Mouse (Mus musculus): ENCODE measurements around the gene Ica1. TPM values are rescaled to one million over a fixed set of nuclear protein-coding genes. Genes with fewer than 3 reads are reported as not detected.

The Ica1 gene
- polyA plus RNA-seq, 1 experiment from 2014 or later, result 16.6 TPM

DNA sequence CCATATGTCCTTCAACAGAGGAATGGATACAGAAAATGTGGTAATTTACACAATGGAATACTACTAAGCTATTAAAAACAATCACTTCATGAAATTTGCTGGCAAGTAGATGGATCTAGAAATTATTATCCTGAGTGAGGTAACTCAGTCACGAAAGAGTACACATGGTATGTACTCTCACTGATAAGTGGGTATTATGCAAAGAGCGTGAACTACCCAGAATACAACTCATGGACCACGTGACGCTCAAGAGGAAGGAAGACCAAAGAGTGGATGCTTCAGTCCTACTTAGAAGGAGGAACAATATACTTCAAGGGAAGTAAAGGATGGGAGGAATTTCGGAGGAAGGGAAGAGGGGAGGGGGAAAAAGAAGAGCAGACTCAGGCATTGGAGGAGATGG, 11.6 kb downstream of the Ica1 start:
- 92% methylated on average over 5 of the region's 5 CpGs for WGBS

DNA sequence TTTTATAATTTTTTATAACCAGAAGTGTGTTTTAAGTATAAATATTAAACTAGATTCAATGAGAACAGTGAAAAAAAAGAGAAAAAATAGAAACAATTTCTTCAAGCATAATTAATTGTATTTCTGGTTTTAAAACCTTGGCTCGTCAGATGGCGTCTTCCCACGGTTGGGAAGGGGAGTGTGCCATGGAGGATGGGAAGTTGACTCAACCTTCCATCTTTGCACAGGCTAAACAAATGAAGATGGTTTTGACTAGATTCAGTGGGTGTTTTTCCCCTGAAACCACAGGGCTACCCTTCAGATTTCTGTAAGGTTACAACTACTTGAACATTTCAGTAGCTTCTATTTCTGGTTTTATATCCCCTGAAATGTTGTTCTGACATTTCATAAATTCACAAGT, 12.5 kb downstream of the Ica1 start:
- no peak overlapping the region for H3K4me2 ChIP-seq
- peaks cover 9% of the 10 kb centered on the region for H3K4me1 ChIP-seq
- ATAC-seq (ENCODE audit: insufficient number of reproducible peaks, insufficient read depth, low FRiP score, low TSS enrichment, low read depth), result no peak
- H3K4me3 ChIP-seq, result no peak overlapping the region
- no peaks in the 10 kb centered on the region for H3K36me3 ChIP-seq
- H3K9me3 ChIP-seq, result no peaks in the 10 kb centered on the region
- H3K9ac ChIP-seq, result no peak overlapping the region
- no peak overlapping the region for H3K27ac ChIP-seq
- no peaks in the 10 kb centered on the region for H3K27me3 ChIP-seq
- 87% methylated on average over 3 of the region's 3 CpGs for WGBS

More for the DNA sequence above, 11.6 kb downstream of the Ica1 start:
- Histone ChIP-seq H3K4me2 (no peak overlapping the region), H3K27ac (no peak overlapping the region), H3K9ac (no peak overlapping the region), H3K36me3 (no peaks in the 10 kb centered on the region), H3K4me1 (peaks cover 14% of the 10 kb centered on the region), H3K4me3 (no peak overlapping the region), H3K27me3 (no peaks in the 10 kb centered on the region), H3K9me3 (no peaks in the 10 kb centered on the region)
- no peak for ATAC-seq (ENCODE audit: insufficient number of reproducible peaks, insufficient read depth, low FRiP score, low TSS enrichment, low read depth)

DNA sequence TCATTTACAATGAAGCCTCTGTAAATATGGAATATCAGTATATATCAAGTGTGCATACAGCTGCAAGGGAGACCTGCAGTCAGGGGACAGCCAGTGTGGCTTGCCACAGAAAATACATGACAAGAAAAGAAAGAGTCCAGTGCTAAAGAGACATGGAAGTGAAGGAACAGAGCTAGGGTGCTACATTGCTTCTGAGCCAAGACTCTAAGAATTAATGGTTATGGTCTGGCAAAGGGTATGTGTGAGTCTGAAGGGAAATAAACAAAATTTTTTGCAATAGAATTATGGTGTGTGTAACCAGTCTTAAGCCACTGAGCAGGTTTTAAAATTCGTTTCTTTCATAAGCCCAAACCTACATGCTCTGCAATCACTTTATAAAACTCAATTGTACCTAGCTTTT, 13.2 kb downstream of the Ica1 start:
- Histone ChIP-seq H3K4me1 (peaks cover 4% of the 10 kb centered on the region; the same call in 1 of the 2 replicates), H3K9ac (no peak overlapping the region), H3K36me3 (no peaks in the 10 kb centered on the region), H3K4me2 (no peak overlapping the region), H3K27me3 (no peaks in the 10 kb centered on the region), H3K4me3 (no peak overlapping the region), H3K27ac (no peak overlapping the region), H3K9me3 (no peaks in the 10 kb centered on the region)
- no peak for ATAC-seq (ENCODE audit: insufficient number of reproducible peaks, insufficient read depth, low FRiP score, low TSS enrichment, low read depth)
- 38% methylated on average over 1 of the region's 1 CpGs for WGBS

DNA sequence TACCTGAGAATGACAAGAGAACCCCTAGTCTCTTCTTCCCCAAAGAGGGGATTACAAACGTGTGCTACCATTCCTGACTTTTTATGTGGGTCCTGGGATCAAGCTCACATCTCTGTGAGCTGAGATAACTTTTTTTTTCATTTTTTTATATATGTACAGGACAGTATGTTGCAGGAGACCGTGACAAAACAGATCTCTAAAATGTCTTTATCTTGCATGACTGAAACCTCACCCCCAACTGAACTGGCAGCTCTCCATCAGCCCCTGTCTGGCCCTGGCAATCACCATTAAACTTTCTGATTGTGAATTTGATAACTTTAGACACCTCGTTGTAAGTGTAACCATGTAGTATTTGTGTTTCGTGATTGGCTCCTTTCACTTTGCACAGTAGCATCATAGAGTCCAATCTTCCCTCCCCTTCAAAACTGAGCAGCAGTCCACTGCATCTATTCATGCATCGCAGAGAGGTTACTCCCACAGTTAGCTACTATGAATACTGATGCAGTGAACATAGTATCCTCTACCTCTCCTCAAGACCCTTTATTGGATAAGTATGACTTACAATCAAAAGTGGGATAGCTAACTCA, 17.5 kb downstream of the Ica1 start:
- H3K27me3 ChIP-seq, result no peaks in the 10 kb centered on the region
- no peak overlapping the region for H3K4me3 ChIP-seq
- ATAC-seq (ENCODE audit: insufficient number of reproducible peaks, insufficient read depth, low FRiP score, low TSS enrichment, low read depth), result no peak
- 79% methylated on average over 5 of the region's 5 CpGs for WGBS
- no peaks in the 10 kb centered on the region for H3K9me3 ChIP-seq
- no peak overlapping the region for H3K4me2 ChIP-seq
- no peak overlapping the region for H3K9ac ChIP-seq
- no peak overlapping the region for H3K27ac ChIP-seq
- no peaks in the 10 kb centered on the region for H3K4me1 ChIP-seq
- H3K36me3 ChIP-seq, result no peaks in the 10 kb centered on the region

DNA sequence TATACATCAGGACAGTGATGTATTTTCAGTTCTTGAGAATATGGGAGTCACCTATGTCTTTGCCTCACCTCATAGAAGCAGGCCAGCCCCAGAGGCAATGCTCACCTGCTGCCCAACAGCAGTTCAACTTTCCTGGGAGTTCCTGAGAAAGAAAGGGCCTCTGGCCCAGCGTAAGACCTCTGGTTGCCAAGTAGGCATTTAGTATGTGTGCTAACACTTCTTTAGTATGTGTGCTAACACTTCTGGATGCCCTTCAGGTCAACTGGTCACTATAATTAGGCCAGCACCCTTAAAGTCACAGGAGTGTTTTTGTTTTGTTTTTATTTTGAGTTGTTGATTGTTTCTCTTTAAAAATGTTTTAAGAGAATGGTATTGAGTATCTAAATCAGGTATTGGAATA, 18.4 kb downstream of the Ica1 start:
- Histone ChIP-seq H3K27ac (no peak overlapping the region), H3K4me1 (no peaks in the 10 kb centered on the region), H3K4me2 (no peak overlapping the region), H3K36me3 (no peaks in the 10 kb centered on the region), H3K4me3 (no peak overlapping the region), H3K27me3 (no peaks in the 10 kb centered on the region), H3K9me3 (no peaks in the 10 kb centered on the region), H3K9ac (no peak overlapping the region)
- WGBS, result 88% methylated on average over 1 of the region's 1 CpGs
- no peak for ATAC-seq (ENCODE audit: insufficient number of reproducible peaks, insufficient read depth, low FRiP score, low TSS enrichment, low read depth)

DNA sequence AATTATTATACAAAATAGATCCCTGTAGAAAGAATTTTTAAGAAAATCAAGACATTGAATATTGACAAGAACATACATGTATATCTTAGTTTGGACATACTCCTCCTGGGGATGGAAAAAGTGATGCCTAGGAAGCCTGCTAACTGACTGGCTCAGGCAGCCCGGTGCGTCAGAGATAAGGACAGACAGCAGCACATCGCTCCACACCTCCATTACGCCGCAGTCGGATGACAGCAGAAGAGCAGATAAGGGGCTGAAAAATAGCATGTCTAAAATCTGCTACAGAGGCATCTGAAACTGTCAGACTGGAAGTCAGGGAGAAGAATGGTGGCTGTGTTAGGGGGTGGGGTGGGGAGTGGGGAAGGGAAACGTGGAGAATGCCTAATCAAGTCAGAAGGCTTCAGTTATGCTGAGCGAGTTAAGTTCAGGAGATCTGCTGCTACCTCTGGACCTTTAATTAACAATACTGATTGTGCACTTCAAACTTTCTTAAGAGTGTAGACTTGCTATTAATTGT, 22.5 kb downstream of the Ica1 start:
- no peak for ATAC-seq (ENCODE audit: insufficient number of reproducible peaks, insufficient read depth, low FRiP score, low TSS enrichment, low read depth)
- Histone ChIP-seq H3K4me1 (no peaks in the 10 kb centered on the region), H3K27me3 (no peaks in the 10 kb centered on the region), H3K36me3 (no peaks in the 10 kb centered on the region), H3K4me3 (no peak overlapping the region), H3K4me2 (no peak overlapping the region), H3K27ac (no peak overlapping the region), H3K9ac (no peak overlapping the region), H3K9me3 (no peaks in the 10 kb centered on the region)
- 76% methylated on average over 8 of the region's 8 CpGs for WGBS

DNA sequence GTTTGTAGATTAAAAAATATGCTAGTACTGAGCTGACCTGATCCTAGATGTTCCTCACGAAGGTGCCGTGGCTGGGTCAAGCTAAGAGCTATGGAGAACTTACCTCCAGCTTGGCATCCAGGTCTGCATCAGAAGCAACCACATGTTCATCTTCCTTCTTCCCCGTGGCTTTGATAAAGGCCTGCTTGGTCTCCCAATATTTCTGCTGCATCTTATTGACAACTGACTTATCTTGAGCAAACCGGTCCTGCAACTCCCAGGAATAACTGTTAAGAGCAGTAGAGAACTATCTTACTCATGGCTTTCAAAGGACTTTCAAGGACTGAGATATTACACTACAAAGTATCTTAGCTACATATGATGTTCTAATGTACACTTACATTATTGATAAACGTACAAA, 23.8 kb downstream of the Ica1 start:
- Histone ChIP-seq H3K27me3 (no peaks in the 10 kb centered on the region), H3K4me3 (no peak overlapping the region), H3K4me2 (no peak overlapping the region), H3K27ac (no peak overlapping the region), H3K4me1 (no peaks in the 10 kb centered on the region), H3K9me3 (no peaks in the 10 kb centered on the region), H3K36me3 (no peaks in the 10 kb centered on the region), H3K9ac (no peak overlapping the region)
- WGBS, result 88% methylated on average over 5 of the region's 5 CpGs
- ATAC-seq (ENCODE audit: insufficient number of reproducible peaks, insufficient read depth, low FRiP score, low TSS enrichment, low read depth), result no peak

DNA sequence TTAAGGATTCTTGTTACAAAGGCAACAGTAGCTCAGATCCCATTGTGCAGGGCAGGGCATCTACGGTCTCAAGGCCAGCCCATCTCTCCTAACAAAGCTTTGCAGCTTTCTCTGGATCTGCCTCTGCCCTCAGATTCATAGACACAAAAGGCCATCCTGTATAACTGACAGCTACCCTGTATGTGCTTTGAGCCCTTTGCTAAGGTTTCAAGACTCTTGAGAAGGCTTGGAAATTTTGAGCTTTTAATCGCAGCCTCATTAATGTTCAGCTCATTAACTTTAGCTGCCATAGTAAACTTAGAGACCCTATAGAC, 24.6 kb downstream of the Ica1 start:
- H3K9me3 ChIP-seq, result no peaks in the 10 kb centered on the region
- no peak for ATAC-seq (ENCODE audit: insufficient number of reproducible peaks, insufficient read depth, low FRiP score, low TSS enrichment, low read depth)
- H3K4me3 ChIP-seq, result no peak overlapping the region
- H3K9ac ChIP-seq, result no peak overlapping the region
- no peaks in the 10 kb centered on the region for H3K27me3 ChIP-seq
- H3K4me2 ChIP-seq, result no peak overlapping the region
- no peak overlapping the region for H3K27ac ChIP-seq
- 83% methylated on average over 2 of the region's 2 CpGs for WGBS
- H3K4me1 ChIP-seq, result no peaks in the 10 kb centered on the region
- no peaks in the 10 kb centered on the region for H3K36me3 ChIP-seq

DNA sequence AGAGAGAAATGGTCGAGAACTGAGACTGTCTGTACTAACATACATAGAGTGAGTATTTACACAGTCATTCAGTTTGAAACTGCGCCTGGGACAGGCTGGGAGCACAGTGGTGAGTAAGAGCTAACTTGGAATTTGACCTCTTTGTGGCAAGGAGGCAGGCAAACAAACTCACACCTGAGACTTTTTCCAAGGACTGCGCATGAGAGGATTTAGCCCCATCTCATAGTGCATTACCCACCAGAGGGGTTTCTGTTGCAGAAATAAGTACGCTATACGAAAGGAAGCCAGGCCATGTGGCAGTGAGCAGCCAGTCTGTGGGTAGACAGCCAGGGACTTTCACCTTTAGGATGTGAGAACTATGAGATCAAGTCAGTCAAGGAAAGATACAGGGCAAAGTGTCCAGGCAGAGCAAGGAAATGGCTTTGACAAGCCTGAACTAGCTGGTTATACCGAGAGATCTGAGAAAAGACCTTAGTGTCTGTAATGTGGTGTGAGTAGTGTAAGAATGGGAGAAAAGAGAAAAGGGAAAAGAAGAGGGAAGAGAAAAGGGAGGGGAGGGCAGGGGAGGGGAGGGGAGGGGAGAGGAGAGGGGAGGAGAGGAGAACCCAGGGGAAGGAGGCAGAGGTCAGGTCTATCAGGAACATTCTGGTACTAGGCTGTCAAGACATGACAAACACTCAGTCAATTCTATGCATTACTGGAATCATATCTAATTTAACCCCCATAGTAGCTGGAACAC, 25.1 kb downstream of the Ica1 start:
- Histone ChIP-seq H3K9ac (no peak overlapping the region), H3K9me3 (no peaks in the 10 kb centered on the region), H3K27ac (no peak overlapping the region), H3K4me3 (no peak overlapping the region), H3K4me2 (no peak overlapping the region), H3K27me3 (no peaks in the 10 kb centered on the region), H3K4me1 (no peaks in the 10 kb centered on the region), H3K36me3 (no peaks in the 10 kb centered on the region)
- ATAC-seq (ENCODE audit: insufficient number of reproducible peaks, insufficient read depth, low FRiP score, low TSS enrichment, low read depth), result no peak
- 75% methylated on average over 6 of the region's 6 CpGs for WGBS

DNA sequence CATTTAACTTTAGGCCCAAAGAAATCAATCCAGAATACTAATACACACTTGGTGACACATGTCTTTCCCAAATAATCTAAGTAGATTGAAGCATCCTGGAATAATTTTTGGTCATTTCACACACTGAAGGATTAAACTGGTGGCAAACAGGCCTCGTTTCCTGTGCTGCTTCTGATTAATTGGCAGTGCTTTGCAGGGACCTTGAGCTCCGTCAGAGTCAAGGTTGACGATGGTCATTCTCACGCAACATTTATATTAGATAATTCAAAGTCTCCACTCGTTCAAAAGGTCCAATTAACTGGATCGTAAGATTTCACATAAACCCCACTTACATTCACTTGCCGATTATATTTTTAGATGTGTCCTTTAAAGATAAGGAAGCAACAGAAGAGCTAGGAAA, 33.4 kb downstream of the Ica1 start:
- Histone ChIP-seq H3K4me3 (no peak overlapping the region), H3K9ac (no peak overlapping the region), H3K36me3 (no peaks in the 10 kb centered on the region), H3K4me1 (peaks cover 14% of the 10 kb centered on the region), H3K9me3 (no peaks in the 10 kb centered on the region), H3K27me3 (no peaks in the 10 kb centered on the region), H3K27ac (no peak overlapping the region), H3K4me2 (no peak overlapping the region)
- WGBS, result 72% methylated on average over 7 of the region's 7 CpGs
- no peak for ATAC-seq (ENCODE audit: insufficient number of reproducible peaks, insufficient read depth, low FRiP score, low TSS enrichment, low read depth)

DNA sequence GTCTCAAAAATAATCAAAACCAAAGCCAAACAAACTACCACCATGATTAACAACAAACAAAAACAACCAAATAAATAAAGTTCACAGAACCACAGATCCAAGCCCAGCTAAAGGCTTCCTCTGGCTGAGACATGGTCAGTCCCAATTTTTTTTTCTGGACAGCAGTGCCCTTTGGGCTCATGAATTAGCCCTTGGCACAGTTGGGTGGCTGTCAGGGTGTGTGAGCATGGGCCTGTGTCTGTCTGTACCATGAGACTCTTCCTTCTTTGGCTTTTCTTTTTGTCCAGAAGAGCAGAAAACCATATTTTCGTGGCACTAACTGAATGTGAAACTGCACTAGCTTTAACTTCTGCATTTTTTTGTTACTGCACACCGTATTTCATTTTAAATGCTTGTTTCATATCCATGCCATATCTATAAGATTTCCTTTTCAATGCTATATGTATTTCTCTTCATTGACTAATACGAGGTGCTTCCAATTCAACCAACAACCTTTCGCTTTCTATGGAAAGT, 34.0 kb downstream of the Ica1 start:
- WGBS, result 85% methylated on average over 4 of the region's 4 CpGs
- Histone ChIP-seq H3K4me1 (peaks cover 14% of the 10 kb centered on the region), H3K36me3 (no peaks in the 10 kb centered on the region), H3K9me3 (no peaks in the 10 kb centered on the region), H3K9ac (no peak overlapping the region), H3K27me3 (no peaks in the 10 kb centered on the region), H3K4me2 (no peak overlapping the region), H3K4me3 (no peak overlapping the region), H3K27ac (no peak overlapping the region)
- no peak for ATAC-seq (ENCODE audit: insufficient number of reproducible peaks, insufficient read depth, low FRiP score, low TSS enrichment, low read depth)

DNA sequence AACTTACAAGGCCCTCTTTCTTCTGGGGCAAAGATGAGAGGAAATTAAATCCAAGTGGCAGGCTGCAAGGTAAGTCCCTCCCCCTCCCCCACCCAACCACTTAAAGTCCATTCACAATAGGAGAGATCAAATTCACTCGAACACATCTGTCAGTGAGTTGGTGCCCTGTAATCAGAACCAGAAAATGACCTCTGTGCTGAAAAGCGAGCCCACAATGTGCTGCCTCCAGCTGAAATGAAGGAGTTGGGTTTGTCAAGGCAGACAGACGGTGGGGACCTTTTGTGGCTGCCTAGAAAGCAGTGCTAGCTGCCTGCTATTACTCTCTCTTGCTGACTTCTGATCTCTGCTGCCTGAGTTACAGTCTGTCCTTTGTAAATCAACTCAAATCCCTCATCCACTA, 35.8 kb downstream of the Ica1 start:
- H3K36me3 ChIP-seq, result no peaks in the 10 kb centered on the region
- peaks cover 14% of the 10 kb centered on the region for H3K4me1 ChIP-seq
- no peaks in the 10 kb centered on the region for H3K27me3 ChIP-seq
- H3K9me3 ChIP-seq, result no peaks in the 10 kb centered on the region
- H3K27ac ChIP-seq, result peak overlapping the region; percentile 44; the same call in 1 of the 2 replicates
- peak; percentile 37; the same call in 1 of the 2 replicates for ATAC-seq (ENCODE audit: insufficient number of reproducible peaks, insufficient read depth, low FRiP score, low TSS enrichment, low read depth)
- WGBS, result 12% methylated on average over 3 of the region's 3 CpGs
- H3K4me3 ChIP-seq, result no peak overlapping the region
- no peak overlapping the region for H3K9ac ChIP-seq
- H3K4me2 ChIP-seq, result no peak overlapping the region

Measured in embryonic facial prominence, embryonic 13.5 days (tissue).